Mouse (Mus musculus) forebrain, embryonic 13.5 days (tissue): ENCODE measurements around the gene Nrxn1. TPM values are rescaled to one million over a fixed set of nuclear protein-coding genes. Genes with fewer than 3 reads are reported as not detected.

Experiments used
- ATAC-seq: fragments of 200-750 bp; cut with Nextera tagmentation; 2 replicates; pipeline ENCODE4 v1.8.0; 2017
- H3K27ac ChIP-seq: fragments of 300-500 bp; sonication (generic); 2 replicates; pipeline ENCODE4 v1.5.1; 2015; ENCODE audit warnings: inconsistent platforms, mild to moderate bottlenecking, moderate library complexity
- H3K27me3 ChIP-seq: fragments of 300-500 bp; sonication (generic); 2 replicates; pipeline ENCODE4 v1.6.1; 2015; ENCODE audit warnings: mild to moderate bottlenecking, inconsistent platforms
- H3K36me3 ChIP-seq: fragments of 300-500 bp; sonication (generic); 2 replicates; pipeline ENCODE4 v1.6.1; 2015; ENCODE audit warnings: mild to moderate bottlenecking, inconsistent platforms; ENCODE audit not compliant: poor library complexity, severe bottlenecking
- H3K4me1 ChIP-seq: fragments of 300-500 bp; sonication (generic); 2 replicates; pipeline ENCODE4 v1.6.1; 2015; ENCODE audit warnings: inconsistent platforms
- H3K4me2 ChIP-seq: fragments of 300-500 bp; sonication (generic); 2 replicates; pipeline ENCODE4 v1.6.1; 2015; ENCODE audit warnings: inconsistent platforms, mild to moderate bottlenecking, moderate library complexity
- H3K4me3 ChIP-seq: fragments of 300-500 bp; sonication (generic); 2 replicates; pipeline ENCODE4 v1.5.1; 2015; ENCODE audit warnings: mild to moderate bottlenecking, inconsistent platforms
- H3K9ac ChIP-seq: fragments of 300-500 bp; sonication (generic); 2 replicates; pipeline ENCODE4 v1.6.1; 2015; ENCODE audit warnings: mild to moderate bottlenecking, inconsistent platforms
- H3K9me3 ChIP-seq: fragments of 300-500 bp; sonication (generic); replicated peaks from 2 replicates; pipeline ENCODE4 v1.6.1; 2016; ENCODE audit warnings: inconsistent platforms
- WGBS: fragments of 180-500 bp; shearing (Covaris S2); methylation state at CpG from one replicate; pipeline ENCODE4 v1.1.7; 2015; 5-methylcytosine and 5-hydroxymethylcytosine counted together
- polyA plus RNA-seq: library from polyadenylated mRNA; unstranded; fragments of >200 nt; fragmentation: Nextera tagmentation; extraction: Ambion mirVana; gene quantifications from 2 replicates; pipeline ENCODE4 v1.2.1, GENCODE M21; 2015

Nrxn1 gene
- polyA plus RNA-seq, 1 experiment from 2014 or later: 69.6 TPM

DNA sequence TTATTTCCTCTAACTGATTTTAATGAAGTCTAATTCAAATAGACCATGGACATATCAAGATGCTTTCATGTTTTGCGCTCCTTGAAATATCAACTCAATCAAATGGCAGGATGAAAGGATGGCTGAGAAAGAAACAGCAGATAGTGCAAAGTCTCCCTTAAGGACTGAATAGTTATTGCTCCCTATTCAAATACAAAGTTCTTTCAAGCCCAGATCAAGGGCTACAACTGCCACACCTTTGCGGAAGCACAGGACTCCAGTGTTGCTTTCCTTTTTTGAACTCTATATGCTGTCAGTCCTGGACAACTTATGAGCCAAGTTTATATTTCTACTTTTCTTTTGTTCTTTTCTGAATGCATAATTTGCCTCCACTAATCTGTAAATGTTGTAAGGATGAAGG is 157.9 kb downstream of the Nrxn1 start:
- no peaks in the 10 kb centered on the region for H3K4me1 ChIP-seq
- no peak for ATAC-seq

DNA sequence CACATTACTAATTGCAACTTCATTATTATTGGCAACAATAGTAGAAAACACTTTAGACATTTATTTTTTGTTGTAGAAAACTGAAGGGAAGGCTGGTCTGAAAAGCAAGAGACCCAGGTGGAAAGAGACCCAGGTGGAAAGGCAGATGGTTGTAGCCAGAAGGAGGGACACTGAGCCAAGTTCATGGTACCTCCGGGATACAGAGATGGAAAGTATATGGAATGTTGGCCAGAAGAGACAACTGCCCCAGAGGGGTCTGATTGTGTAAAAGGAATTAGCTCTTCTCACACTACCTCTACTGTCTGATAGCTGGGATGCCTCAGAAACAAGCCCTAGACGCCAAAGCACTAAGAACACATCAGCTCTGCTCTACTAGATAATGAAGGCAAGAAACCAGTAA is 179.6 kb downstream of the Nrxn1 start:
- Histone ChIP-seq H3K4me3 (no peak overlapping the region), H3K9ac (no peak overlapping the region), H3K27me3 (no peaks in the 10 kb centered on the region), H3K4me2 (no peak overlapping the region), H3K36me3 (no peaks in the 10 kb centered on the region), H3K27ac (no peak overlapping the region), H3K4me1 (no peaks in the 10 kb centered on the region), H3K9me3 (no peaks in the 10 kb centered on the region)
- no peak for ATAC-seq
- WGBS: 72% methylated on average over 2 of the region's 2 CpGs

More for the DNA sequence above, 157.9 kb downstream of the Nrxn1 start:
- no peak overlapping the region for H3K27ac ChIP-seq
- H3K4me3 ChIP-seq: no peak overlapping the region
- H3K9ac ChIP-seq: no peak overlapping the region
- H3K4me2 ChIP-seq: no peak overlapping the region
- no peaks in the 10 kb centered on the region for H3K9me3 ChIP-seq
- no peaks in the 10 kb centered on the region for H3K27me3 ChIP-seq
- WGBS: 80% methylated on average over 2 of the region's 2 CpGs
- no peaks in the 10 kb centered on the region for H3K36me3 ChIP-seq

GRCm38 (mm10) chr17:90912746-90913145 is 180.1 kb downstream of the Nrxn1 start:
- no peaks in the 10 kb centered on the region for H3K36me3 ChIP-seq
- H3K27ac ChIP-seq: no peak overlapping the region
- no peaks in the 10 kb centered on the region for H3K27me3 ChIP-seq
- no peak overlapping the region for H3K4me2 ChIP-seq
- no peaks in the 10 kb centered on the region for H3K4me1 ChIP-seq
- no peak overlapping the region for H3K9ac ChIP-seq
- no peak for ATAC-seq
- H3K4me3 ChIP-seq: no peak overlapping the region
- H3K9me3 ChIP-seq: no peaks in the 10 kb centered on the region
- 82% methylated on average over 2 of the region's 2 CpGs for WGBS

DNA sequence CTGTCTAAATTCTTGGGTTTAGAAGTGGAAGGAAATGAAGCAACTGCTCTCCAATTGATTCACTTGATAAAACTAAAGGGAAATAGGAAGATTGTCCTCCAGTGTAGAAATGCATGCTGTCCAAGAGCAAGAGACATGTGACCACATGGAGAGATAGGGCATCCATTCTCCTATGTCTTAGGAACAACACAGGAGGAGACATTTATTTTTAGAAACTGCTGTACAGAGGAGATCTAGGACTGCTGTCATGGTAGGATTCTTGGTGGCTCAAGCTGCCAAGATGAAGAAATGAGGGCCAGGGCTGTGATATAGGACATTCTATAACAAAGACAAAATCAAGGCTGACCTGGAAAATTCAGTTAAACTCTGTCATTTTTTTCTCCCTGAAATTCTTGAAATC is 180.5 kb downstream of the Nrxn1 start:
- no peak overlapping the region for H3K4me2 ChIP-seq
- no peaks in the 10 kb centered on the region for H3K9me3 ChIP-seq
- no peaks in the 10 kb centered on the region for H3K4me1 ChIP-seq
- no peak overlapping the region for H3K4me3 ChIP-seq
- H3K27ac ChIP-seq: no peak overlapping the region
- H3K36me3 ChIP-seq: no peaks in the 10 kb centered on the region
- no peaks in the 10 kb centered on the region for H3K27me3 ChIP-seq
- ATAC-seq: no peak
- no peak overlapping the region for H3K9ac ChIP-seq

GRCm38 (mm10) chr17:90906118-90907093 is 186.5 kb downstream of the Nrxn1 start:
- 83% methylated on average over 6 of the region's 6 CpGs for whole genome bisulfite sequencing

DNA sequence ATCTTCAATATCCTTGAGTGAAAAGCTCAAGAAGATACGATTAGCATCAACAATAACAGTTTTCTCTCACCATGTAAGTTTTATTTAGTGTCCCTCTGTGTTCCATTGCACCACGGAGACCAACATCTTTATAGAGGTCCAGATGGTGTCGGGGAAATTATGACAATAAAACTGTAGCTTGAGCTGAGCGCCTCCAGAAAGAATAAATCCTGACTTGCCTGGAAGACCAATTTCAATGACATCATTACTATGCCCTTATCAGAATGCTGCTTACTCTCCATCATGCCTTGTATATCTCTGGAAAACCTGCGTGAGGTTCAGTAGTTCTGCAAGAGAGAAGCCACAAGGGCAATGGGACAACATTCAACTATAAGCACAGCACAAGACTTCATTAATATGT is 187.7 kb downstream of the Nrxn1 start:
- no peak for ATAC-seq
- no peaks in the 10 kb centered on the region for H3K4me1 ChIP-seq
- H3K27me3 ChIP-seq: no peaks in the 10 kb centered on the region
- H3K36me3 ChIP-seq: no peaks in the 10 kb centered on the region
- WGBS: 93% methylated on average over 5 of the region's 5 CpGs
- H3K9me3 ChIP-seq: no peaks in the 10 kb centered on the region
- no peak overlapping the region for H3K4me3 ChIP-seq
- H3K4me2 ChIP-seq: no peak overlapping the region
- H3K27ac ChIP-seq: no peak overlapping the region
- no peak overlapping the region for H3K9ac ChIP-seq

More at GRCm38 (mm10) chr17:90906118-90907093, 186.5 kb downstream of the Nrxn1 start:
- Histone ChIP-seq H3K9ac (no peak overlapping the region), H3K4me3 (no peak overlapping the region), H3K4me2 (no peak overlapping the region), H3K9me3 (no peaks in the 10 kb centered on the region), H3K27me3 (no peaks in the 10 kb centered on the region), H3K4me1 (no peaks in the 10 kb centered on the region), H3K27ac (no peak overlapping the region), H3K36me3 (no peaks in the 10 kb centered on the region)
- no peak for ATAC-seq

- Histone ChIP-seq H3K36me3 (no peaks in the 10 kb centered on the region), H3K27ac (peak overlapping the region; percentile 81), H3K4me3 (no peak overlapping the region), H3K4me1 (peaks cover 19% of the 10 kb centered on the region), H3K4me2 (no peak overlapping the region), H3K9me3 (no peaks in the 10 kb centered on the region), H3K9ac (no peak overlapping the region), H3K27me3 (no peaks in the 10 kb centered on the region)
- ATAC-seq: peak; percentile 99
- WGBS: 20% methylated on average over 4 of the region's 4 CpGs
Measured at GRCm38 (mm10) chr17:90892327-90893259, 200.3 kb downstream of the Nrxn1 start.

DNA sequence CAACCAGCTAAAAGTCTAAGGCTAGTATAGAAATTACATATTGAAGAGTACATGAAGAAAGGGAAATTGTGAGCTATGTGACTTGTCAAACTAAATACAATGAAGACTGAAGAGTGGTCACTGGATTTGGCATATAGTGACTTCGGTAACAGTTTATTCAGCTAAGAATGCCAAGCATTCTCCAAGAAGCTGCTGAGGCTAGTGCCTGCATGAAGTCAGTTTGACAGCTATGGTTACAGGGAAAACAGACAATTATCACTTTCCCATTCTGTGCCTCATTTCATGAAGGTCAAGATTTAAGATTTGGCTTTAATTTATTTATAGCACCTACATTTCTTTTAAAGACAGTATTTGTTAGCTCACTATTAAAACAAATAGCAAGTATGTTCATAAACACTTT is 201.2 kb downstream of the Nrxn1 start:
- ATAC-seq: peak; percentile 24; the same call in 1 of the 2 replicates
- H3K27ac ChIP-seq: no peak overlapping the region; the same call in 1 of the 2 replicates
- H3K27me3 ChIP-seq: no peaks in the 10 kb centered on the region
- H3K36me3 ChIP-seq: no peaks in the 10 kb centered on the region
- peaks cover 19% of the 10 kb centered on the region for H3K4me1 ChIP-seq
- H3K4me3 ChIP-seq: no peak overlapping the region
- no peak overlapping the region for H3K4me2 ChIP-seq
- WGBS: 36% methylated on average over 1 of the region's 1 CpGs
- no peak overlapping the region for H3K9ac ChIP-seq
- no peaks in the 10 kb centered on the region for H3K9me3 ChIP-seq

DNA sequence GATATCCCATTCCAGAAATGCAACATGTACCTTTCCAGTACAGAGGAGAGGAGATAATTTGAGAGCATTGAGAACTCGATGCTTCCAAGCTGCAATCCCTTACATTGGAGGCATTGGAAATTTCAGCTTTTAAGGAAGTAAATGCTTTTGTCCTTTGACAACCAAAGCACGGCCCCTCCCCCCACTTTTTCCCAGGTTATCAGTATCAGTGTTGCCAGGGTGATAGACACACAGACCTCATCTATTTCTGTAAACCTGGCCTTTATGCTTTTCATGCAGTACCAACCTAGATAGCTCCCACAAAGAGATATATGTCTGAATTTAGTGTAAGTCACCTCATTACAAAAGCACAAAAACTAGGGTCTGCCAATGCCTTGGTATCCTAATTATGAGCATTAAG is 235.6 kb downstream of the Nrxn1 start:
- Histone ChIP-seq H3K27ac (no peak overlapping the region), H3K9me3 (no peaks in the 10 kb centered on the region), H3K36me3 (no peaks in the 10 kb centered on the region), H3K4me3 (no peak overlapping the region), H3K4me2 (no peak overlapping the region), H3K4me1 (peaks cover 8% of the 10 kb centered on the region), H3K9ac (no peak overlapping the region), H3K27me3 (no peaks in the 10 kb centered on the region)
- 0 out of 2 replicates have a peak, but pooled peaks have one; percentile 51 for ATAC-seq
- 47% methylated on average over 2 of the region's 2 CpGs for WGBS

DNA sequence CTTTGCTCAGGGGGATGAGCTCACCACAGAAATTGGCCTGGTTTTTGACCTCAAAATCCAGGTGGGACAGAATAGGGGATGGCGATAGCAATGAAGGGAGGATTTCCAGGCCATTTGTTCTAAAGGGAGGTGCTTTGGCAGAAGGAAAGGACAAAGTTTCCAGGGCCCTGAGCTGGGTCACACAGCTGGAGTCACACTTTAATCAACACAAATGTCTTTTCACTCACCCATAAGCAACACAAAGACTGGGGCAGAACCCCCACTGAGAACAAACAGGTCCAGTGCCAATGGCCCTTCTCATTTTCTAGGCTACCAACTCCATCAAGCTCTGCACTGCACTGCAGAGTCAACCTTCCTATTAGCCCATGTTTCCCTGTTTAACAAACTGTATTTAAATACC is 249.0 kb downstream of the Nrxn1 start:
- Histone ChIP-seq H3K9me3 (no peaks in the 10 kb centered on the region), H3K4me1 (no peaks in the 10 kb centered on the region), H3K4me3 (no peak overlapping the region), H3K9ac (no peak overlapping the region), H3K27ac (no peak overlapping the region), H3K36me3 (no peaks in the 10 kb centered on the region), H3K27me3 (no peaks in the 10 kb centered on the region), H3K4me2 (no peak overlapping the region)
- no peak for ATAC-seq
- WGBS: 0% methylated on average over 1 of the region's 1 CpGs

GRCm38 (mm10) chr17:90843072-90843611 is 249.7 kb downstream of the Nrxn1 start:
- Histone ChIP-seq H3K4me3 (no peak overlapping the region), H3K4me1 (no peaks in the 10 kb centered on the region), H3K36me3 (no peaks in the 10 kb centered on the region), H3K4me2 (no peak overlapping the region), H3K9me3 (no peaks in the 10 kb centered on the region), H3K9ac (no peak overlapping the region), H3K27ac (no peak overlapping the region), H3K27me3 (no peaks in the 10 kb centered on the region)
- no peak for ATAC-seq

DNA sequence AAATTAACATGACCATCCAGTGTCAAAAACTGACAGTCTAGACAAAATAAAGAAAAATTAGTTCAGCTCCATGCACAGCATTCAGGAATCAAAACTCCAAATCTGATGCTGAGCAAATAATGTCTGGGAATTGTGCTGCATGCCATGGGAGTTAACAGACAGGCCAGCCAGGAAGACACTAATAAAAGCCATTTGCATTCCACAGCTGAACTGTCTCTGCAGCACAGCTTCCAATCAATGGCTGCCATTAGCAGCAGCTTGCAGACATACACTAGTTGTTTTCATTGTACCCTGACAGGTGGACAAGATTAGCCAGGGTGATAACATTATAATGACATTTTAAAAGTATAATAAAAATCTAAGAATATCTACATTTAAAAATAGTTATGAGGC is 255.9 kb downstream of the Nrxn1 start:
- Histone ChIP-seq H3K9me3 (no peaks in the 10 kb centered on the region), H3K4me2 (no peak overlapping the region), H3K36me3 (no peaks in the 10 kb centered on the region), H3K9ac (no peak overlapping the region), H3K27ac (no peak overlapping the region; the same call in 1 of the 2 replicates), H3K4me3 (no peak overlapping the region), H3K4me1 (peaks cover 6% of the 10 kb centered on the region; the same call in 1 of the 2 replicates), H3K27me3 (no peaks in the 10 kb centered on the region)
- ATAC-seq: peak; percentile 72
